Mouse (Mus musculus) forelimb bud, embryonic 11.5 days (tissue): Measurements from ENCODE around the gene Gm7876.
"Not testable (repeated sequence)": the region's sequence is repeated elsewhere in the genome, so short reads cannot be mapped to it uniquely, and the experiment has no call there.

ENCODE experiments used
- DNase-seq: peaks from one replicate; pipeline ENCODE4 v3.0.0-alpha.2; 2012; ENCODE audit warnings: low read depth, low spot score

The Gm7876 gene

GRCm38 (mm10) chr14:4708938-4709337 is at the start of gene Gm7876:
Gene Gm7876, plus strand, starts transcription at chr14:4709238.
- DNase-seq: not testable (repeated sequence)

GRCm38 (mm10) chr14:4663892-4664291 is 45.1 kb upstream of the Gm7876 start, which contains the start of gene Gm3239:
Gene Gm3239, plus strand, starts transcription at chr14:4664192.
- not testable (repeated sequence) for DNase-seq

DNA sequence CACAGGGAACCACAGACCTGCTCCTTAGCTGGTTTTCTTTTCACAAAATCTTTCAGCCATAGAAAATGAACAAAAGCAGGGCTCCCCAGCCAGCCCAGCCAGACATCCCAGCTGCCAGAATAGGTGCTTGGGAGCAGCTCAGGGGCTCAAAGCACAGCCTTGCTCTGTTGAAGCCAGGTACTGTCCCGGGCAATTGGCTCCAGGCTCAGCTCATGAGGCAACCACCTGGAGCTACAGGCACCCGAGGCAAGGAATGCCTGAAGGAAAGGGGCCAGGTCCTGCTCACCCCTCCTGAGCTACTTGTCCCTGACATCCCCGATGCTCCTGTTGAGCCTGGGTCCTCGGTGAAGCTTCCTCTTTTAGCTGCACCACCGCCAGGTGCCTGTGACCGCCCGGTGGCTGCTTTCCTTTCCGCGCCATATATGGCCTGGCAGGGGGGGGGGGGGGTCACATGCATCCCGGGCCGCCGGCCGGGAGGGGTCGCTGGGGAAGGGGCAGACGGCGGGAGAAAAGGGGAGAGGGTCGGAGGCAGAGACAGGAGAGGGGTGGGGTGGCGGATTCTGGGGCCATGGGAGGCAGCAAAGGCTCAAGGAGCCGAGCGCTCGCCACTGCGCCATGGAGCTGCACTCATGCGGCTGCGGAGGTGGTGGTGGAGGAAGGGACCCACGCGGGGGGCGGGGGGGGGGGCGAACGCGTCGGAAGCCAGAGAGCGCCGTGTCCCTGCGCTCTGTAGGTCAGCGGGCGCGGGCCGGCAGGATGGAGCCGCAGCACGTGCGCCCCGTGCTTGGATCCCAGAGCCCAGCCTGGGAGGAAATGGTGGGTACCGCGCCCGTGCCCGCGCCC is 17.2 kb downstream of the Gm7876 start, which contains the start of gene Gm3252:
Gene Gm3252, plus strand, starts transcription at position 738 of the 843 bp plus-strand sequence.
- DNase-seq: not testable (repeated sequence)
